Mouse (Mus musculus) gonadal fat pad, adult 2 months (tissue): ENCODE data around the gene Islr. TPM values are rescaled to one million over a fixed set of nuclear protein-coding genes. Genes with fewer than 3 reads are reported as not detected.

Experiments used
- DNase-seq: peaks from one replicate; pipeline ENCODE4 v3.0.0-alpha.2; 2012; ENCODE audit warnings: low read depth
- polyA plus RNA-seq: library from polyadenylated mRNA; depleted of rRNA; stranded (reverse); fragments of >200 nt; gene quantifications from 2 replicates; pipeline ENCODE4 v1.2.3, GENCODE M21; 2012

Islr gene
- polyA plus RNA-seq, 1 experiment = 133 TPM

GRCm38 (mm10) chr9:58153095-58153494, 51.0 kb downstream of the Islr start:
- no peak for DNase-seq

GRCm38 (mm10) chr9:58150733-58151361, 53.3 kb downstream of the Islr start:
- DNase-seq = no peak

- DNase-seq = no peak
Observed at GRCm38 (mm10) chr9:58148806-58149205, 55.3 kb downstream of the Islr start.

- peak; percentile 45 for DNase-seq
Observed at GRCm38 (mm10) chr9:58145417-58145816, 58.7 kb downstream of the Islr start.

GRCm38 (mm10) chr9:58144664-58145063, 59.4 kb downstream of the Islr start:
- DNase-seq = no peak

- no peak for DNase-seq
Observed at GRCm38 (mm10) chr9:58143419-58143818, 60.7 kb downstream of the Islr start.

GRCm38 (mm10) chr9:58139947-58140346, 64.2 kb downstream of the Islr start:
- no peak for DNase-seq

GRCm38 (mm10) chr9:58135921-58136321, 68.2 kb downstream of the Islr start:
- no peak for DNase-seq

- no peak for DNase-seq
Observed at GRCm38 (mm10) chr9:58134906-58135305, 69.2 kb downstream of the Islr start.

GRCm38 (mm10) chr9:58133893-58134884, 69.9 kb downstream of the Islr start:
- no peak for DNase-seq

GRCm38 (mm10) chr9:58131735-58132134, 72.4 kb downstream of the Islr start:
- DNase-seq = no peak

- no peak for DNase-seq
Observed at GRCm38 (mm10) chr9:58130909-58131308, 73.2 kb downstream of the Islr start.

GRCm38 (mm10) chr9:58129508-58129907, 74.6 kb downstream of the Islr start:
- no peak for DNase-seq

GRCm38 (mm10) chr9:58128926-58129413, 75.1 kb downstream of the Islr start:
- DNase-seq = no peak

GRCm38 (mm10) chr9:58125811-58126210, 78.3 kb downstream of the Islr start:
- DNase-seq = no peak

GRCm38 (mm10) chr9:58125085-58125484, 79.0 kb downstream of the Islr start:
- no peak for DNase-seq

GRCm38 (mm10) chr9:58118671-58119070, 85.4 kb downstream of the Islr start, which contains the start of gene Ccdc33:
Ccdc33 (minus strand) TSS chr9:58118823.
- no peak for DNase-seq

GRCm38 (mm10) chr9:58116024-58116651, 88.0 kb downstream of the Islr start:
- DNase-seq = no peak

GRCm38 (mm10) chr9:58115297-58115925, 88.7 kb downstream of the Islr start:
- DNase-seq = no peak

GRCm38 (mm10) chr9:58114019-58114418, 90.1 kb downstream of the Islr start:
- DNase-seq = no peak

GRCm38 (mm10) chr9:58113279-58113884, 90.7 kb downstream of the Islr start:
- DNase-seq = no peak
